Mouse (Mus musculus): Measurements from ENCODE around the gene Olfr372. TPM values are rescaled to one million over a fixed set of nuclear protein-coding genes. Genes with fewer than 3 reads are reported as not detected.

Olfr372 gene
- polyA plus RNA-seq (2017; shearing (Covaris generic)): 1 to 10 TPM in 1 of 2 experiments, under 1 TPM in 1; 0.45 to 2.3 TPM

GRCm38 (mm10) chr8:72040918-72041317 lies at the start of gene Olfr372:
Gene Olfr372 (plus strand): TSS chr8:72041218.

GRCm38 (mm10) chr8:72009473-72009872 lies 31.5 kb upstream of the Olfr372 start, which contains the start of gene Cyp4f18:
Gene Cyp4f18 (minus strand): TSS chr8:72009626.

GRCm38 (mm10) chr8:72082877-72083276 lies 41.9 kb downstream of the Olfr372 start, which contains the start of gene Olfr373:
Gene Olfr373 (plus strand): TSS chr8:72083177.

GRCm38 (mm10) chr8:72106740-72107139 lies 65.7 kb downstream of the Olfr372 start, which contains the start of gene Olfr374:
Gene Olfr374 (plus strand): TSS chr8:72107040.

Other genes with a start within 250 kb of the Olfr372 start
- gene Zfp709, start 159.2 kb upstream of the Olfr372 start, polyA plus RNA-seq (2017; shearing (Covaris generic)): 10 to 100 TPM in 1 of 2 experiments, 1 to 10 TPM in 1; 7.9 to 11.5 TPM
- 1 to 10 TPM; 7.0 TPM for gene Zfp882, start 132.6 kb upstream of the Olfr372 start, polyA plus RNA-seq (2017; shearing (Covaris generic))
- 10 to 100 TPM; 14.4 to 15.8 TPM for gene Zfp617, start 132.6 kb upstream of the Olfr372 start, polyA plus RNA-seq (2017; shearing (Covaris generic))
- 10 to 100 TPM; 25.4 to 35.6 TPM for gene Zfp961, start 90.2 kb upstream of the Olfr372 start, polyA plus RNA-seq (2017; shearing (Covaris generic))
- gene Cyp4f18, start 31.6 kb upstream of the Olfr372 start, polyA plus RNA-seq (2017; shearing (Covaris generic)): 1 to 10 TPM; 2.0 to 5.3 TPM
- gene Olfr373, start 42.0 kb downstream of the Olfr372 start, polyA plus RNA-seq (2017; shearing (Covaris generic)): 1 to 10 TPM in 1 of 2 experiments, under 1 TPM in 1; 0.41 to 1.5 TPM
- gene Olfr374, start 65.8 kb downstream of the Olfr372 start, polyA plus RNA-seq (2017; shearing (Covaris generic)): under 1 TPM; 0.17 to 0.88 TPM
- gene Tpm4, start 93.8 kb downstream of the Olfr372 start, polyA plus RNA-seq (2017; shearing (Covaris generic)): 100 to 1,000 TPM; 270 to 278 TPM
- gene Rab8a, start 120.0 kb downstream of the Olfr372 start, polyA plus RNA-seq (2017; shearing (Covaris generic)): 100 to 1,000 TPM; 155 to 202 TPM
- 10 to 100 TPM; 24.9 to 27.1 TPM for gene Hsh2d, start 148.4 kb downstream of the Olfr372 start, polyA plus RNA-seq (2017; shearing (Covaris generic))
- under 1 TPM in 1 of 2 experiments, not detected in 1; 0.65 TPM for gene Cib3, start 171.6 kb downstream of the Olfr372 start, polyA plus RNA-seq (2017; shearing (Covaris generic))
- gene Gm11034, start 172.4 kb downstream of the Olfr372 start, polyA plus RNA-seq (2017; shearing (Covaris generic)): not detected
- gene Fam32a, start 178.5 kb downstream of the Olfr372 start, polyA plus RNA-seq (2017; shearing (Covaris generic)): 100 to 1,000 TPM; 105 to 112 TPM
- 100 to 1,000 TPM; 160 to 194 TPM for gene Ap1m1, start 198.8 kb downstream of the Olfr372 start, polyA plus RNA-seq (2017; shearing (Covaris generic))

Measured in inflammation-experienced regulatory T-cells (primary cell).